Mouse (Mus musculus) MEL (cell line): ENCODE data around the gene Tnf. TPM values are rescaled to one million over a fixed set of nuclear protein-coding genes. Genes with fewer than 3 reads are reported as not detected.

ENCODE experiments used
- DNase-seq: peaks from one replicate; pipeline ENCODE4 v3.0.0; 2011; ENCODE audit warnings: low read depth, low spot score
- H3K27ac ChIP-seq: 2 replicates; pipeline ENCODE4 v1.5.1; 2012; ENCODE audit warnings: low read depth, mild to moderate bottlenecking, control low read depth, low read length, moderate library complexity; ENCODE audit not compliant: control insufficient read depth
- H3K27me3 ChIP-seq, 2 experiments: fragments of 150-350 bp in 1 of 2; sonication (generic) in 1 of 2; 2 replicates each; pipeline ENCODE4 v1.6.1; 2012; ENCODE audit warnings: low read length in 2 of 2, mild to moderate bottlenecking in 2 of 2, improper control_type of control experiment in 1 of 2, moderate library complexity in 1 of 2; ENCODE audit not compliant: insufficient read depth in 2 of 2, control insufficient read depth in 1 of 2
- H3K36me3 ChIP-seq, 2 experiments: 2 replicates each; pipeline ENCODE4 v1.6.1; 2012 to 2014; ENCODE audit warnings: low read length in 2 of 2, improper control_type of control experiment in 1 of 2, inconsistent platforms in 1 of 2, mild to moderate bottlenecking in 1 of 2; ENCODE audit not compliant: insufficient read depth in 2 of 2, control insufficient read depth in 1 of 2
- H3K4me1 ChIP-seq, 2 experiments: fragments of 150-350 bp in 1 of 2; sonication (generic) in 1 of 2; 2 replicates each; pipeline ENCODE4 v1.6.1; 2012; ENCODE audit warnings: low read length in 2 of 2, improper control_type of control experiment in 1 of 2, mild to moderate bottlenecking in 1 of 2; ENCODE audit not compliant: insufficient read depth in 2 of 2, control insufficient read depth in 1 of 2
- H3K4me3 ChIP-seq, 2 experiments: fragments of 150-350 bp in 1 of 2; sonication (generic) in 1 of 2; 2 replicates each; pipeline ENCODE4 v1.5.1; 2012; ENCODE audit warnings: low read depth in 2 of 2, low read length in 2 of 2, mild to moderate bottlenecking in 2 of 2, moderate library complexity in 2 of 2, control low read depth in 1 of 2, improper control_type of control experiment in 1 of 2; ENCODE audit not compliant: control insufficient read depth in 1 of 2, insufficient read depth in 1 of 2
- H3K79me2 ChIP-seq: 2 replicates; pipeline ENCODE4 v1.6.1; 2012; ENCODE audit warnings: mild to moderate bottlenecking, low read length, moderate library complexity; ENCODE audit not compliant: control insufficient read depth, poor library complexity, insufficient read depth
- H3K9ac ChIP-seq: 2 replicates; pipeline ENCODE4 v1.6.1; 2012; ENCODE audit warnings: low read depth, mild to moderate bottlenecking, control low read depth, low read length, moderate library complexity; ENCODE audit not compliant: control insufficient read depth, poor library complexity, severe bottlenecking
- H3K9me3 ChIP-seq: fragments of 150-350 bp; sonication (generic); replicated peaks from 2 replicates; pipeline ENCODE4 v1.6.1; 2012; ENCODE audit warnings: mild to moderate bottlenecking, low read length, improper control_type of control experiment, moderate library complexity; ENCODE audit not compliant: insufficient read depth
- BHLHE40 ChIP-seq: IDR thresholded peaks from 2 replicates; pipeline ENCODE4 v1.6.1; 2012; ENCODE audit warnings: low read depth, mild to moderate bottlenecking, inconsistent platforms, low read length, improper control_type of control experiment, borderline replicate concordance
- CHD1 ChIP-seq: IDR thresholded peaks from 2 replicates; pipeline ENCODE4 v1.6.1; 2012; ENCODE audit warnings: low read depth, mild to moderate bottlenecking, inconsistent platforms, low read length, improper control_type of control experiment
- CHD2 ChIP-seq: IDR thresholded peaks from 2 replicates; pipeline ENCODE4 v1.6.1; 2011; ENCODE audit warnings: low read length, improper control_type of control experiment
- E2F4 ChIP-seq: IDR thresholded peaks from 2 replicates; pipeline ENCODE4 v1.6.1; 2011; ENCODE audit warnings: low read depth, low read length, improper control_type of control experiment, borderline replicate concordance
- EP300 ChIP-seq, 2 experiments: IDR thresholded peaks; 2 replicates each; pipeline ENCODE4 v1.6.1; 2011; ENCODE audit warnings: improper control_type of control experiment in 2 of 2, low read length in 2 of 2, low read depth in 1 of 2, mild to moderate bottlenecking in 1 of 2
- HCFC1 ChIP-seq: IDR thresholded peaks from 2 replicates; pipeline ENCODE4 v1.6.1; 2012; ENCODE audit warnings: low read depth, mild to moderate bottlenecking, inconsistent platforms, low read length, improper control_type of control experiment, moderate library complexity
- JUND ChIP-seq: IDR thresholded peaks from 2 replicates; pipeline ENCODE4 v1.6.1; 2011; ENCODE audit warnings: low read depth, mild to moderate bottlenecking, improper control_type of control experiment, low read length
- KAT2A ChIP-seq: conservative IDR thresholded peaks from 2 replicates; pipeline ENCODE4 v1.6.1; 2012; ENCODE audit warnings: low read depth, low read length, improper control_type of control experiment, inconsistent platforms
- MAX ChIP-seq: IDR thresholded peaks from 2 replicates; pipeline ENCODE4 v1.6.1; 2011; ENCODE audit warnings: low read length, improper control_type of control experiment
- MEF2A ChIP-seq: IDR thresholded peaks from 2 replicates; pipeline ENCODE4 v1.6.1; 2014; ENCODE audit warnings: low read depth, mild to moderate bottlenecking, inconsistent platforms, low read length, improper control_type of control experiment; ENCODE audit not compliant: poor library complexity, insufficient replicate concordance, severe bottlenecking; ENCODE audit errors: extremely low read depth
- NRF1 ChIP-seq: IDR thresholded peaks from 2 replicates; pipeline ENCODE4 v1.6.1; 2014; ENCODE audit warnings: low read depth, mild to moderate bottlenecking, inconsistent platforms, low read length, improper control_type of control experiment, moderate library complexity; ENCODE audit not compliant: poor library complexity, insufficient read depth, severe bottlenecking
- POLR2A ChIP-seq, 2 experiments: IDR thresholded peaks; 2 replicates each; pipeline ENCODE4 v1.6.1; 2011 to 2012; ENCODE audit warnings: low read length in 2 of 2, mild to moderate bottlenecking in 2 of 2, control low read depth in 1 of 2, improper control_type of control experiment in 1 of 2, low read depth in 1 of 2, moderate library complexity in 1 of 2; ENCODE audit not compliant: control insufficient read depth in 1 of 2, insufficient read depth in 1 of 2, poor library complexity in 1 of 2
- RCOR1 ChIP-seq: IDR thresholded peaks from 2 replicates; pipeline ENCODE4 v1.6.1; 2012; ENCODE audit warnings: low read depth, mild to moderate bottlenecking, inconsistent platforms, low read length, improper control_type of control experiment
- SMC3 ChIP-seq: IDR thresholded peaks from 2 replicates; pipeline ENCODE4 v1.6.1; 2011; ENCODE audit warnings: low read depth, low read length, improper control_type of control experiment
- TAL1 ChIP-seq: IDR thresholded peaks from 2 replicates; pipeline ENCODE4 v1.6.1; 2012; ENCODE audit warnings: mild to moderate bottlenecking, inconsistent platforms, low read length, moderate library complexity, mixed read lengths
- TBP ChIP-seq: IDR thresholded peaks from 2 replicates; pipeline ENCODE4 v1.8.0; 2011; ENCODE audit warnings: low read depth, low read length, improper control_type of control experiment
- USF1 ChIP-seq: IDR thresholded peaks from 2 replicates; pipeline ENCODE4 v1.6.1; 2014; ENCODE audit warnings: low read depth, mild to moderate bottlenecking, inconsistent platforms, low read length, improper control_type of control experiment, moderate library complexity
- USF2 ChIP-seq, 2 experiments: IDR thresholded peaks; 2 replicates each; pipeline ENCODE4 v1.6.1; 2011 to 2012; ENCODE audit warnings: improper control_type of control experiment in 2 of 2, low read length in 2 of 2, borderline replicate concordance in 1 of 2, inconsistent platforms in 1 of 2, low read depth in 1 of 2, mild to moderate bottlenecking in 1 of 2; ENCODE audit not compliant: insufficient read depth in 1 of 2
- ZC3H11A ChIP-seq: IDR thresholded peaks from 2 replicates; pipeline ENCODE4 v1.6.1; 2012; ENCODE audit warnings: low read depth, mild to moderate bottlenecking, inconsistent platforms, low read length, improper control_type of control experiment
- ZMIZ1 ChIP-seq: IDR thresholded peaks from 2 replicates; pipeline ENCODE4 v1.6.1; 2012; ENCODE audit warnings: low read depth, mild to moderate bottlenecking, inconsistent platforms, low read length, improper control_type of control experiment, moderate library complexity
- polyA plus RNA-seq, 2 experiments: library from polyadenylated mRNA; stranded (reverse) in 1 of 2; unstranded in 1 of 2; fragments of >175 nt in 1 of 2; fragments of >200 nt in 1 of 2; gene quantifications; 2 replicates each; pipeline versions ENCODE4 v1.2.1 to v1.2.4; 2012; ENCODE audit warnings: low replicate concordance in 2 of 2, low read depth in 1 of 2; ENCODE audit not compliant: insufficient read length in 2 of 2, insufficient read depth in 1 of 2, missing spikeins in 1 of 2
- total RNA-seq: library from RNA; depleted of rRNA; stranded (reverse); fragments of 300-350 nt; gene quantifications from 2 replicates; pipeline ENCODE4 v1.2.3, GENCODE M21; 2012

Tnf gene
- total and polyA plus RNA-seq, 3 experiments = 1.2 to 2.0 TPM; not detected in 1

DNA sequence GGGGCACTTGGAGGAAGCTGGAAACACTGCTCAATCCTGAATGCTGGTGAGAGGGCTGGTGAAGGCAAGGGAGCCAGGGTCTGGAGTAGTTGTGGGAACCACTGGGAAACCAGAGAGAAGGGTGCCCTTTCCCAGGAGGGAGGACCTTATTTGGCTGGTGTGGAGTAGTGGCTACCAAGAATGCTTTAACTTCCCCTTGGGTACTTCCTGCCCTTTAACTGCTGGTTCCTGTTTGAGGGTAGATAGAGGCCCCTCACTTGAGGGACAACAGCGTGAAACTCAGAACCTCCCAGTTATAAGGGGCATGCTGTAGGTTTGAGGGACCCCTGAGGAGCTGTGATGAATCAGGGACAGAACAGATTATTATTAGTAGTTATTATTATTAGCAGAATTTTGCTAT, 12.6 kb downstream of the Tnf start (continued):
- TF ChIP-seq ZMIZ1 (no peak), POLR2A (IDR thresholded peaks at IDR 0.05; ENCODE audit: control insufficient read depth in 1 of 2, insufficient read depth in 1 of 2, low read depth in 1 of 2, low read length in 2 of 2, poor library complexity in 1 of 2) (peak; percentile 37 to 62; a peak in 2 of 4 replicates)
- TF ChIP-seq, all 39 proteins: peak for 13

DNA sequence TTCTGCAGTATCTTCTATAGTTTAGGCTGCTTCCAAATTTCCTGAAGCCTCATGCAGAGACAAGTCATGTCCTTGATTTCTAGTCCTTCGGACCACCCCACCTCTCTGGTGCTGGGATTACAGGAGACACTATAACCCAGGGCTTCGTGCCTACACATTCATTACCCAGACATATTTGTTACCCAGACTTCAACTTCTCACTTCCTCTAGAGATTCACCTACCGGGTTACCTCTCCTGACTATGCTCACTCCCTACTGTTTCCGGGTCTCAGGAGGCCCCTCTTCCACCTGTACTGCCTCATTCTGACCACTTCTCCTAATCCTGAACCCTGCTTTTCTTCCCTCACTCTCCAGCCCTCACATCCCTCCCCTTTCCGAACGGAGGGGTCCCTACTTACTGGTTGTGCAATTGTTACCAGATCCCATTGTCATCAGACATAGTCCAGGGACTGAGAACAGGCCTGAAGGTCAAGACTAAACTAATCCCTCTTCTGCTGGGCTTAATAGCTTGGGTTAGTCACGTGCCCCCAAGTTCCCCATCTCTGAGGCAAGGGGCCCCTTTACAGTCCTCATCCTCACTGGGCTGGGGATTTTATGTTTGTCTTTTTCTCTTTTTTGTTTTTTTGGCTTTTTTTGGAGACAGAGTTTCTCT, 13.7 kb downstream of the Tnf start, which contains the start of gene Lst1:
Lst1 (minus strand) TSS at position 481 of the 652 bp plus-strand sequence.
- peak; percentile 60 for DNase-seq
- Histone ChIP-seq H3K4me3 (no peak within 1 kb of the TSS), H3K9me3 (no peaks in the 10 kb centered on the region), H3K9ac (peak within 1 kb of the TSS; percentile 53), H3K27ac (peak within 1 kb of the TSS; percentile 89), H3K36me3 (peaks cover 0 to 37% of the 10 kb centered on the region in 2 experiments; a peak in 2 of 4 replicates), H3K79me2 (no peaks in the 10 kb centered on the region), H3K27me3 (no peaks in the 10 kb centered on the region), H3K4me1 (peaks cover 18 to 47% of the 10 kb centered on the region in 2 experiments)
- peak; percentile 84; the same call in 1 of the 2 replicates for TF ChIP-seq BHLHE40
- TF ChIP-seq RCOR1 = no peak
- peak in 1 of 2 experiments; percentile 71; a peak in 2 of 4 replicates for TF ChIP-seq USF2 (IDR thresholded peaks at IDR 0.05; ENCODE audit: borderline replicate concordance in 1 of 2, insufficient read depth in 1 of 2, low read depth in 1 of 2, low read length in 2 of 2)
- peak; percentile 46; the same call in 1 of the 2 replicates for TF ChIP-seq HCFC1
- peak; percentile 52; the same call in 1 of the 2 replicates for TF ChIP-seq MAX
- peak; percentile 93 for TF ChIP-seq USF1

- Histone ChIP-seq H3K4me3 (no peak overlapping the region), H3K79me2 (no peaks in the 10 kb centered on the region)
- TF ChIP-seq POLR2A (IDR thresholded peaks at IDR 0.05; ENCODE audit: control insufficient read depth in 1 of 2, insufficient read depth in 1 of 2, low read depth in 1 of 2, low read length in 2 of 2, poor library complexity in 1 of 2) = no peak
- TF ChIP-seq E2F4 = no peak
- no peak for TF ChIP-seq CHD2
- no peak for TF ChIP-seq TAL1
- TF ChIP-seq ZC3H11A = no peak
- no peak for TF ChIP-seq SMC3
- no peak for TF ChIP-seq NRF1
- no peak for TF ChIP-seq EP300 (IDR thresholded peaks at IDR 0.05; ENCODE audit: low read depth in 1 of 2, low read length in 2 of 2)
- no peak for TF ChIP-seq CHD1
- TF ChIP-seq KAT2A = no peak
- TF ChIP-seq MAX = no peak
- no peak for TF ChIP-seq TBP
- no peak for TF ChIP-seq MEF2A
- no peak for TF ChIP-seq JUND
These were observed 14.5 kb downstream of the Tnf start for GRCm38 (mm10) chr17:35187345-35187744.

More at GRCm38 (mm10) chr17:35187345-35187744, 14.5 kb downstream of the Tnf start:
- DNase-seq = no peak
- Histone ChIP-seq H3K4me1 (peaks cover 18 to 43% of the 10 kb centered on the region in 2 experiments), H3K36me3 (peaks cover 0 to 37% of the 10 kb centered on the region in 2 experiments; a peak in 2 of 4 replicates), H3K27ac (peak overlapping the region; percentile 81), H3K9me3 (no peaks in the 10 kb centered on the region), H3K27me3 (no peaks in the 10 kb centered on the region), H3K9ac (peak overlapping the region; percentile 38)
